Mouse (Mus musculus) erythroblast, embryonic 14.5 days (primary cell): ENCODE results near the gene Arhgap25. TPM values are rescaled to one million over a fixed set of nuclear protein-coding genes. Genes with fewer than 3 reads are reported as not detected.

Source experiments
- H3K27me3 ChIP-seq: 2 replicates; pipeline ENCODE4 v1.6.1; 2012; ENCODE audit warnings: inconsistent platforms; ENCODE audit not compliant: control insufficient read depth
- H3K36me3 ChIP-seq: 2 replicates; pipeline ENCODE4 v1.6.1; 2012; ENCODE audit warnings: mild to moderate bottlenecking, inconsistent platforms; ENCODE audit not compliant: control insufficient read depth
- H3K4me1 ChIP-seq: 2 replicates; pipeline ENCODE4 v1.6.1; 2012; ENCODE audit warnings: inconsistent platforms; ENCODE audit not compliant: control insufficient read depth
- H3K4me3 ChIP-seq: replicated peaks from 2 replicates; pipeline ENCODE3; 2012; ENCODE audit warnings: moderate library complexity, mild to moderate bottlenecking, inconsistent platforms
- H3K9me3 ChIP-seq: 2 replicates; pipeline ENCODE4 v1.6.1; 2012; ENCODE audit warnings: low read length, inconsistent platforms, mixed read lengths; ENCODE audit not compliant: control insufficient read depth
- GATA1 ChIP-seq: IDR thresholded peaks from 2 replicates; pipeline ENCODE4 v1.6.1; 2012; ENCODE audit warnings: low read length, inconsistent platforms, mixed read lengths
- TAL1 ChIP-seq: IDR thresholded peaks from 3 replicates; pipeline ENCODE4 v1.6.1; 2012; ENCODE audit warnings: low read length, inconsistent platforms, mixed read lengths
- polyA plus RNA-seq: library from polyadenylated mRNA; stranded (reverse); fragments of >175 nt; gene quantifications from 2 replicates; pipeline ENCODE4 v1.2.3, GENCODE M21; 2012

Arhgap25 gene
- polyA plus RNA-seq, 1 experiment = not detected

- no peaks in the 10 kb centered on the region for H3K36me3 ChIP-seq
- no peaks in the 10 kb centered on the region for H3K9me3 ChIP-seq
- H3K27me3 ChIP-seq = no peaks in the 10 kb centered on the region; the same call in 1 of the 2 replicates
- TF ChIP-seq TAL1 = no peak
- no peak for TF ChIP-seq GATA1
- no peak overlapping the region for H3K4me3 ChIP-seq
- H3K4me1 ChIP-seq = no peaks in the 10 kb centered on the region
Measured at GRCm38 (mm10) chr6:87513046-87513767, 19.9 kb downstream of the Arhgap25 start.

- H3K9me3 ChIP-seq = no peaks in the 10 kb centered on the region
- H3K4me3 ChIP-seq = no peak overlapping the region
- TF ChIP-seq TAL1 (no peak), GATA1 (no peak)
- H3K36me3 ChIP-seq = no peaks in the 10 kb centered on the region
- H3K27me3 ChIP-seq = no peaks in the 10 kb centered on the region; the same call in 1 of the 2 replicates
- no peaks in the 10 kb centered on the region for H3K4me1 ChIP-seq
Measured at GRCm38 (mm10) chr6:87510999-87511398, 22.1 kb downstream of the Arhgap25 start.

GRCm38 (mm10) chr6:87509806-87510205 lies 23.3 kb downstream of the Arhgap25 start:
- TF ChIP-seq TAL1 (no peak), GATA1 (no peak)
- Histone ChIP-seq H3K27me3 (no peaks in the 10 kb centered on the region; the same call in 1 of the 2 replicates), H3K4me3 (no peak overlapping the region), H3K36me3 (no peaks in the 10 kb centered on the region), H3K9me3 (no peaks in the 10 kb centered on the region), H3K4me1 (no peaks in the 10 kb centered on the region)

GRCm38 (mm10) chr6:87504875-87505274 lies 28.2 kb downstream of the Arhgap25 start:
- peaks cover 14% of the 10 kb centered on the region for H3K27me3 ChIP-seq
- H3K36me3 ChIP-seq = no peaks in the 10 kb centered on the region
- TF ChIP-seq TAL1 = no peak
- no peak for TF ChIP-seq GATA1
- H3K4me1 ChIP-seq = no peaks in the 10 kb centered on the region; the same call in 1 of the 2 replicates
- no peak overlapping the region for H3K4me3 ChIP-seq
- H3K9me3 ChIP-seq = no peaks in the 10 kb centered on the region

GRCm38 (mm10) chr6:87503976-87504375 lies 29.1 kb downstream of the Arhgap25 start:
- Histone ChIP-seq H3K27me3 (peaks cover 14% of the 10 kb centered on the region), H3K4me1 (peaks cover 6% of the 10 kb centered on the region), H3K36me3 (no peaks in the 10 kb centered on the region), H3K4me3 (no peak overlapping the region), H3K9me3 (no peaks in the 10 kb centered on the region)
- TF ChIP-seq GATA1 = no peak
- TF ChIP-seq TAL1 = no peak

- H3K4me3 ChIP-seq = no peak overlapping the region
- H3K9me3 ChIP-seq = no peaks in the 10 kb centered on the region
- peaks cover 14% of the 10 kb centered on the region for H3K27me3 ChIP-seq
- no peaks in the 10 kb centered on the region for H3K36me3 ChIP-seq
- TF ChIP-seq GATA1 (no peak), TAL1 (no peak)
- H3K4me1 ChIP-seq = peaks cover 7% of the 10 kb centered on the region
Measured at GRCm38 (mm10) chr6:87503536-87503935, 29.5 kb downstream of the Arhgap25 start.

- no peak for TF ChIP-seq TAL1
- no peak for TF ChIP-seq GATA1
- H3K4me3 ChIP-seq = no peak overlapping the region
- H3K9me3 ChIP-seq = no peaks in the 10 kb centered on the region
- no peaks in the 10 kb centered on the region for H3K36me3 ChIP-seq
- H3K4me1 ChIP-seq = peaks cover 7% of the 10 kb centered on the region
- peaks cover 14% of the 10 kb centered on the region for H3K27me3 ChIP-seq
Measured at GRCm38 (mm10) chr6:87502831-87503286, 30.2 kb downstream of the Arhgap25 start.

GRCm38 (mm10) chr6:87502411-87502810 lies 30.6 kb downstream of the Arhgap25 start:
- Histone ChIP-seq H3K4me3 (no peak overlapping the region), H3K9me3 (no peaks in the 10 kb centered on the region), H3K36me3 (no peaks in the 10 kb centered on the region), H3K27me3 (peaks cover 14% of the 10 kb centered on the region), H3K4me1 (peaks cover 7% of the 10 kb centered on the region)
- TF ChIP-seq GATA1 (no peak), TAL1 (no peak)

GRCm38 (mm10) chr6:87500696-87501095 lies 32.4 kb downstream of the Arhgap25 start:
- no peak for TF ChIP-seq TAL1
- no peak for TF ChIP-seq GATA1
- Histone ChIP-seq H3K9me3 (no peaks in the 10 kb centered on the region), H3K4me1 (peaks cover 7% of the 10 kb centered on the region), H3K36me3 (no peaks in the 10 kb centered on the region), H3K27me3 (peaks cover 30% of the 10 kb centered on the region), H3K4me3 (no peak overlapping the region)
